Mouse (Mus musculus): ENCODE measurements around the gene Marc1.

Marc1 gene

GRCm38 (mm10) chr1:184762941-184763340, 48.2 kb downstream of the Marc1 start:
- DNase-seq (ENCODE audit: low spot score in 2 of 2), result no peak

- DNase-seq (ENCODE audit: low spot score in 2 of 2), result no peak
These were observed 49.1 kb downstream of the Marc1 start for GRCm38 (mm10) chr1:184761988-184762387.

GRCm38 (mm10) chr1:184752671-184753070, 58.4 kb downstream of the Marc1 start:
- no peak for DNase-seq (ENCODE audit: low spot score in 2 of 2)

- DNase-seq (ENCODE audit: low spot score in 2 of 2), result no peak
These were observed 60.9 kb downstream of the Marc1 start for GRCm38 (mm10) chr1:184750114-184750664.

- DNase-seq (ENCODE audit: low spot score in 2 of 2), result no peak
These were observed 62.4 kb downstream of the Marc1 start for GRCm38 (mm10) chr1:184748692-184749152.

- peak in 1 of 2 experiments; percentile 47 for DNase-seq (ENCODE audit: low spot score in 2 of 2)
These were observed 73.1 kb downstream of the Marc1 start for GRCm38 (mm10) chr1:184737876-184738479.

GRCm38 (mm10) chr1:184737228-184737627, 73.9 kb downstream of the Marc1 start:
- DNase-seq (ENCODE audit: low spot score in 2 of 2), result no peak
